Mouse (Mus musculus) limb, embryonic 11.5 days (tissue): ENCODE results near the gene Apon. TPM values are rescaled to one million over a fixed set of nuclear protein-coding genes. Genes with fewer than 3 reads are reported as not detected.
A peak's percentile ranks its signal among the peaks of the same experiment; 100 is the strongest.

Experiments used
- ATAC-seq: fragments of 200-750 bp; cut with Nextera tagmentation; 2 replicates; pipeline ENCODE4 v1.8.0; 2017; ENCODE audit warnings: low read depth; ENCODE audit not compliant: insufficient number of reproducible peaks, low FRiP score, low TSS enrichment
- DNase-seq: peaks from one replicate; pipeline ENCODE4 v3.0.0-alpha.2; 2015; ENCODE audit warnings: low spot score
- H3K27ac ChIP-seq: fragments of 300-500 bp; sonication (generic); replicated peaks from 2 replicates; pipeline ENCODE4 v1.5.1; 2014; ENCODE audit warnings: low read depth, mild to moderate bottlenecking, low read length
- H3K27me3 ChIP-seq: fragments of 300-500 bp; sonication (generic); 2 replicates; pipeline ENCODE4 v1.6.1; 2014; ENCODE audit warnings: mild to moderate bottlenecking, low read length, mixed read lengths; ENCODE audit not compliant: control insufficient read depth, insufficient read depth
- H3K36me3 ChIP-seq: fragments of 300-500 bp; sonication (generic); 2 replicates; pipeline ENCODE4 v1.6.1; 2014; ENCODE audit warnings: mild to moderate bottlenecking, low read length, moderate library complexity, mixed read lengths; ENCODE audit not compliant: control insufficient read depth, insufficient read depth
- H3K4me1 ChIP-seq: fragments of 300-500 bp; sonication (generic); 2 replicates; pipeline ENCODE4 v1.6.1; 2014; ENCODE audit warnings: low read length, mixed read lengths; ENCODE audit not compliant: control insufficient read depth, insufficient read depth
- H3K4me2 ChIP-seq: fragments of 300-500 bp; sonication (generic); 2 replicates; pipeline ENCODE4 v1.6.1; 2014; ENCODE audit warnings: low read depth, mild to moderate bottlenecking, moderate library complexity; ENCODE audit not compliant: severe bottlenecking
- H3K4me3 ChIP-seq: fragments of 300-500 bp; sonication (generic); 2 replicates; pipeline ENCODE4 v1.5.1; 2014; ENCODE audit warnings: low read depth, low read length
- H3K9ac ChIP-seq: fragments of 300-500 bp; sonication (generic); 2 replicates; pipeline ENCODE4 v1.6.1; 2014; ENCODE audit warnings: mild to moderate bottlenecking, low read length
- H3K9me3 ChIP-seq: fragments of 300-500 bp; sonication (generic); 2 replicates; pipeline ENCODE4 v1.6.1; 2016; ENCODE audit warnings: low read length; ENCODE audit not compliant: control insufficient read depth
- WGBS: fragments of 180-500 bp; shearing (Covaris S2); extraction: QIAGEN DNeasy Blood & Tissue Kit; methylation state at CpG from one replicate; pipeline ENCODE4 v1.1.7; 2014; 5-methylcytosine and 5-hydroxymethylcytosine counted together
- polyA plus RNA-seq: library from polyadenylated mRNA; unstranded; fragments of >200 nt; fragmentation: Nextera tagmentation; extraction: Ambion mirVana; gene quantifications from 2 replicates; pipeline ENCODE4 v1.2.1, GENCODE M21; 2014

Gene Apon
- 0.50 and 0.52 TPM in 2 replicates for polyA plus RNA-seq

- DNase-seq (no peak), ATAC-seq (no peak)
- H3K4me3 ChIP-seq, result no peak within 1 kb of the TSS
- H3K9ac ChIP-seq, result no peak within 1 kb of the TSS
- no peak within 1 kb of the TSS for H3K27ac ChIP-seq
- no peaks in the 10 kb centered on the region for H3K27me3 ChIP-seq
- WGBS, result 89% methylated on average over 4 of the region's 4 CpGs
- no peak within 1 kb of the TSS for H3K4me2 ChIP-seq
- H3K9me3 ChIP-seq, result no peaks in the 10 kb centered on the region
- peaks cover 33% of the 10 kb centered on the region for H3K36me3 ChIP-seq
- no peaks in the 10 kb centered on the region for H3K4me1 ChIP-seq
Measured at GRCm38 (mm10) chr10:128253677-128254255, at the start of gene Apon. Gene Apon, plus strand, starts transcription at chr10:128254096.

GRCm38 (mm10) chr10:128204941-128205340, 49.0 kb upstream of the Apon start:
- no peaks in the 10 kb centered on the region for H3K4me1 ChIP-seq
- DNase-seq, result no peak
- H3K9ac ChIP-seq, result no peak overlapping the region
- no peak overlapping the region for H3K27ac ChIP-seq
- WGBS, result 90% methylated on average over 15 of the region's 15 CpGs
- H3K36me3 ChIP-seq, result no peaks in the 10 kb centered on the region; the same call in 1 of the 2 replicates
- no peak overlapping the region for H3K4me2 ChIP-seq
- no peak overlapping the region for H3K4me3 ChIP-seq
- no peak for ATAC-seq
- H3K9me3 ChIP-seq, result no peaks in the 10 kb centered on the region
- no peaks in the 10 kb centered on the region for H3K27me3 ChIP-seq

DNA sequence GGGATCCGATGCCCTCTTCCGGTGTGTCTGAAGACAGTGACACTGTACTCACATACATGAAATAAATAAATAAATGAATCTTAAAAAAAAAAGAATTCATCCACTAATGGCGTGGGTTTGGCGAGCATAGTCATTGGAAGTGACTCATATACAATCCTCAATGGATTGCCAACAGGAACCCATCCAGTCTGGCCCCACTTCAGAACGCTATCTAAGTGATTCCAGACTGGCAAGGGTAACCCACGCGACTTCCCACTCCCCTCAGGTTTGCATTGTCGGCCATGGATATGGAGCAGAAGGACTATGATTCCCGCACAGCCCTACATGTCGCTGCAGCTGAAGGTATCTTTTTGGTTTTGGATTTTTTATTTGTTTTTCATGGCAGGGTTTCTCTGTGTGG, 45.6 kb upstream of the Apon start:
- Histone ChIP-seq H3K4me1 (peaks cover 5% of the 10 kb centered on the region; the same call in 1 of the 2 replicates), H3K36me3 (no peaks in the 10 kb centered on the region; the same call in 1 of the 2 replicates), H3K27ac (no peak overlapping the region), H3K9ac (no peak overlapping the region), H3K9me3 (no peaks in the 10 kb centered on the region), H3K4me2 (no peak overlapping the region), H3K27me3 (no peaks in the 10 kb centered on the region), H3K4me3 (no peak overlapping the region)
- no peak for ATAC-seq
- no peak for DNase-seq
- 93% methylated on average over 10 of the region's 10 CpGs for WGBS

DNA sequence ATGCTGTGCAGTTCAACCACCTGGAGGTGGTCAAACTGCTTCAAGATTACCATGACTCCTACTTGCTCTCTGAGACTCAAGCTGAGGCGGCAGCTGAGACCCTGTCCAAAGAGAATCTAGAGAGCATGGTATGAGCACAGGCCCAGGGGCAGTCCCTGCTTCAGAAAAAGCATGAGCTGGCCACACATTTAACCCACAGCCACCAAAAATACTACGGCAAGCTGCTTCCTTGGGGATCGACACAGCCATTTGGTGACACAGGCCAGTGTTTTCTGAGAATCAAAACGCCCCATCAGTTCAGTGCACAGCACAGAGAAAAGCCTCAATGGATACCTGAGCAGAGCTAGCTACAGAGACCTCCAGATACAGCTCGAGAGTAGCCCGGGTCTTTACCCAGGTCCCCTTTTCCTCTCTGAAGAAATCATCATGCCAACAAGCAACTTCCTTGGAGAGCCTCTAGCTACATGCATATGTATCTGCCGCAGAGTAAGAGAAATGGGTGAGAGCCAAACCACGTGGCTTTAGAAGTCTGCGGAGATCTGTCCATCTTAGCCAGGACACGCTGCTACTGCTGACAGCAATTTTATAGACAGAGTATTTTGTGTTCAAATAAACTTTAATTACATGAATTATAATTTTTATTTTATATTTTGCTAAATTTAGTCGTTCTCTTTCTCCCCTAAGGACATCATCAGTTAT, 44.4 kb upstream of the Apon start:
- H3K27ac ChIP-seq, result no peak overlapping the region
- H3K4me1 ChIP-seq, result peaks cover 5% of the 10 kb centered on the region; the same call in 1 of the 2 replicates
- H3K4me3 ChIP-seq, result no peak overlapping the region
- ATAC-seq (no peak), DNase-seq (no peak)
- H3K27me3 ChIP-seq, result no peaks in the 10 kb centered on the region
- no peaks in the 10 kb centered on the region; the same call in 1 of the 2 replicates for H3K36me3 ChIP-seq
- WGBS, result 94% methylated on average over 11 of the region's 11 CpGs
- H3K4me2 ChIP-seq, result no peak overlapping the region
- no peaks in the 10 kb centered on the region for H3K9me3 ChIP-seq
- H3K9ac ChIP-seq, result no peak overlapping the region

DNA sequence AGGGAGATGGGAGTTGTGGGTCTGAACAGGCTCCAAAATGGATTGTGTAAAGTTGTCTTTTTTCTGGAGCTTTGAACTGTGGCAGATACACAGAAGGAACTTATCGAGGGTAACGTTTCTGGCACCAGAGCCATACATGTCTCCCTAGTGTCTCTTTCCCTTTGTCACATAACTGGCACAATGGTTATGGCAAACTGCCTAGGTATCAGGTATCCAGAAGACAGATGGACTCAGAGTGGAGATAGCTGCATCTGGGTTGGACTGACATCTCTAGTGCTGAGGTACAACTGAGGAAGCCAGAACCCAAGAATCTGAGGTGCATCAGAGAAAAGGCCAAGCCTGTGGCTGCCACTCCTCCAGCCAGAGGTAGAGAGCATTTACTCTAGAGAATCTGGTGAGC, 43.8 kb upstream of the Apon start:
- Histone ChIP-seq H3K27me3 (no peaks in the 10 kb centered on the region), H3K4me3 (no peak overlapping the region), H3K9ac (no peak overlapping the region), H3K4me2 (no peak overlapping the region), H3K27ac (no peak overlapping the region), H3K36me3 (no peaks in the 10 kb centered on the region; the same call in 1 of the 2 replicates), H3K9me3 (no peaks in the 10 kb centered on the region), H3K4me1 (peaks cover 5% of the 10 kb centered on the region; the same call in 1 of the 2 replicates)
- no peak for ATAC-seq
- WGBS, result 90% methylated on average over 2 of the region's 2 CpGs
- no peak for DNase-seq

- Histone ChIP-seq H3K36me3 (no peaks in the 10 kb centered on the region; the same call in 1 of the 2 replicates), H3K4me3 (peak overlapping the region; percentile 49), H3K9me3 (no peaks in the 10 kb centered on the region), H3K9ac (peak overlapping the region; percentile 17; the same call in 1 of the 2 replicates), H3K27ac (no peak overlapping the region), H3K27me3 (no peaks in the 10 kb centered on the region), H3K4me2 (peak overlapping the region; percentile 60), H3K4me1 (peaks cover 5% of the 10 kb centered on the region; the same call in 1 of the 2 replicates)
- DNase-seq (no peak), ATAC-seq (no peak)
- 27% methylated on average over 14 of the region's 14 CpGs for WGBS
Measured at GRCm38 (mm10) chr10:128210954-128211353, 42.9 kb upstream of the Apon start.

DNA sequence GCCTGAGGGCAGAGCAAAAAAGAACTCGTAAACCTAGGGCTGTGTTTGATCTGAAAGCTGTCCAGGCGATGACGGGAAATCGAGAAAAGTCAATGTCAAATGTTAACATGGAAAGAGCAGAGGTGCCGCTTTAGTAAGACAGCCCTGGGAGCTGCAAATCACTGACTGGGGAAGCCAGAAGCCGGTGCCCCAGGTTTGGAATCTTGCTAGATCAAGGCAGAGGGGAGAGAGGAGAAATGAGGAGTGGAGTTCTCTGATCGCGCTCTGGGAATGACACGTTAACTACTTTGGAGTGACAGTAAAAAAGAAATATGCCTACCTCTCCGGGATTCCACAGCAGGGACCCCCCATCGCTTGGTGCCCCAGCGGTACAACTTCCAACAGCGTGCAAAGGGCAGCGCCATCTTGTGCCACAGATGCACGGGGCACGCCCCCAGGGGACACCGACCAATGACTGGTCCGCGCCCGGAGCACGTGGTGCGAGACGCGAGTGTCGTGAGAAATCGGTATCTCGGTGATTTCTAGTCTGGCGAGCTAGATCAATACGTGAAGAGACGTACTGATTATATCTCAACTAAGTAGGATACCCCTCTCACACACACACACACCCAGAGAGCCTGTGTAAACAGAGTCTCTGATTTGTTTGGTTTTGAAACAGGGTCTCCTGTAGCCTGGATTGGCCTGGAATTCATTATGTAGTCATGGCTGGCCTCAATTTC, 42.3 kb upstream of the Apon start, which contains the start of gene Spryd4:
Gene Spryd4, minus strand, starts transcription at position 418 of the 719 bp plus-strand sequence.
- H3K4me2 ChIP-seq, result peak within 1 kb of the TSS; percentile 60
- ATAC-seq, result peak; percentile 90
- under 1% methylated on average over 30 of the region's 30 CpGs for WGBS
- DNase-seq, result peak; percentile 92
- H3K9ac ChIP-seq, result peak within 1 kb of the TSS; percentile 17; the same call in 1 of the 2 replicates
- H3K36me3 ChIP-seq, result no peaks in the 10 kb centered on the region; the same call in 1 of the 2 replicates
- no peaks in the 10 kb centered on the region for H3K27me3 ChIP-seq
- H3K4me1 ChIP-seq, result peaks cover 5% of the 10 kb centered on the region; the same call in 1 of the 2 replicates
- no peaks in the 10 kb centered on the region for H3K9me3 ChIP-seq
- no peak within 1 kb of the TSS for H3K27ac ChIP-seq
- H3K4me3 ChIP-seq, result peak within 1 kb of the TSS; percentile 49

DNA sequence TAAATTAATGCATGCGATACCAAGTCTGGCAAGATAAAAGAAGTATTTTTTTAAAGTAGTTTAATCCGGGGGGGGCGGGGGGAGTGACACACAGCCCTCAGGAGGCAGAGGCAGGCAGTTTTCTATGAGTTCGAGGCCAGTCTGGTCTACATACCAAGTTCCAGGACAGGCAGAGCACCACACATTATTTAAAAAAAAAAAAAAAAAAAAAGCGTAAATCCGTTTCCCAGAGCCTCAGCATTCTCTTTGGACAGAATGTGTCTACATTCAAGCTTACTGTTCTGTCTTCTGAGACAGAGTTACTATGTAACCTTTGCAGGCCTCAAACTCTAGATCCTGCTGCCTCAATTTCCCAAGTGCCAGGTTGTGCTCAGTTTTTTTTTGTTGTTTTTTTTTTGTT, 41.7 kb upstream of the Apon start:
- ATAC-seq, result 0 out of 2 replicates have a peak, but pooled peaks have one; percentile 11
- no peaks in the 10 kb centered on the region for H3K9me3 ChIP-seq
- H3K9ac ChIP-seq, result no peak overlapping the region
- H3K27ac ChIP-seq, result no peak overlapping the region
- H3K36me3 ChIP-seq, result no peaks in the 10 kb centered on the region; the same call in 1 of the 2 replicates
- peak overlapping the region; percentile 49 for H3K4me3 ChIP-seq
- no peaks in the 10 kb centered on the region for H3K27me3 ChIP-seq
- H3K4me2 ChIP-seq, result peak overlapping the region; percentile 60; the same call in 1 of the 2 replicates
- peaks cover 5% of the 10 kb centered on the region; the same call in 1 of the 2 replicates for H3K4me1 ChIP-seq
- 50% methylated on average over 6 of the region's 6 CpGs for WGBS
- DNase-seq, result no peak
